Mouse (Mus musculus): ENCODE data around the gene C2cd4d.

DNA sequence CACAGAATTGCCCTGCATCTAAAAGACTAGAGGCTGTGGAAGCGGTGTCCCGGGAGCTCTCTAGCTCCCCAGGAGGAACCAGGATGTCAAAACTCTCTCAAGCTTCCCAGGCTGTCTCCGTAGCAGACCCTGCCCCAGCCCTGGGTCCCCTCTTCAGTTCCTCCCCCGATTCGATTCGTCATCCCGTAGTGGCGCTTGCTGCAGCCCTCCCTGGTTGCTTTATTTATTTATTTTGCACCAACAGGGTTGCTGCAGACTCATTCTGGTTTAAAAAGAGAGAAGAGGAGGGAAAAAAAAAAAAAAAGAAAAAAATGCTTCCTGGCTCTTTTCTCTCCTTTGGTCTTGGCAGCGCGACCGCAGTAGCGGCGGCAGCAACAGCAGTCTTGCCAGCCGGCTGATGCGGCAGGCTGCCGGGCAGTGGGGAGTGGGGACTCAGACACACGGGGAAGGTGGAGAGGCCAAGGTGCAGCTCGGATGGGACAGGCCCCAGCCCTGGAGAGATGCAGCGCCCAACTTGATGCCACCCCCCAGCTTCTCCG, 36.8 kb downstream of the C2cd4d start:
- no peak for TF ChIP-seq POLR2A (IDR thresholded peaks at IDR 0.05; ENCODE audit: insufficient read depth, low read depth, low read length)
- no peak for TF ChIP-seq CTCF (IDR thresholded peaks at IDR 0.05; ENCODE audit: insufficient read depth, low read depth, low read length)

Measured in olfactory bulb, adult 2 months (tissue).